Mouse (Mus musculus) heart, adult 18-20 months (tissue): ENCODE results near the gene Lnpep. TPM values are rescaled to one million over a fixed set of nuclear protein-coding genes. Genes with fewer than 3 reads are reported as not detected.
"Not testable (repeated sequence)": the region's sequence is repeated elsewhere in the genome, so short reads cannot be mapped to it uniquely, and the experiment has no call there.

Source experiments
- DNase-seq, 2 experiments: peaks; one replicate each; pipeline ENCODE4 v3.0.0; 2021 to 2022; ENCODE audit warnings: mixed read lengths in 1 of 2
- total RNA-seq, 2 experiments: library from RNA; stranded (reverse); gene quantifications; 2 replicates each; pipeline ENCODE4 v1.2.3; 2021

Lnpep gene
- total RNA-seq, 2 experiments from 2014 or later: 154 to 167 TPM

DNA sequence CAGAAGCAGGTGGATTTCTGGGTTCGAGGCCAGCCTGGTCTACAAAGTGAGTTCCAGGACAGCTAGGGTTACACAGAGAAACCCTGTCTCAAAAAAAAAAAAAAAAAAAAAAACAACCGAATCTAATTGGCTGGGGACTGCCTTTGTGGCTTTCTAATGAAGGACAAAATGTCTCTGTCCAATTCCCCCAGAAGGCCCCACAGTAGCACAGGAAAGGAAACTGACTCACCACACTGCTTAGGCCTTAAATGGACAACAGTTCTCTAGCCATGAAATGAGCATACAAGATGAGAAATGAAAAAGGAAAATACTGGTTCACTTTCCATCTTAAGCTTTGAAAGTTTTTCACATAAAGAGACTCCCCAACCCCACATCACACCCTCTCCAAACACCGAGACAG, 15.3 kb downstream of the Lnpep start:
- DNase-seq: peak in 1 of 2 experiments; percentile 75

DNA sequence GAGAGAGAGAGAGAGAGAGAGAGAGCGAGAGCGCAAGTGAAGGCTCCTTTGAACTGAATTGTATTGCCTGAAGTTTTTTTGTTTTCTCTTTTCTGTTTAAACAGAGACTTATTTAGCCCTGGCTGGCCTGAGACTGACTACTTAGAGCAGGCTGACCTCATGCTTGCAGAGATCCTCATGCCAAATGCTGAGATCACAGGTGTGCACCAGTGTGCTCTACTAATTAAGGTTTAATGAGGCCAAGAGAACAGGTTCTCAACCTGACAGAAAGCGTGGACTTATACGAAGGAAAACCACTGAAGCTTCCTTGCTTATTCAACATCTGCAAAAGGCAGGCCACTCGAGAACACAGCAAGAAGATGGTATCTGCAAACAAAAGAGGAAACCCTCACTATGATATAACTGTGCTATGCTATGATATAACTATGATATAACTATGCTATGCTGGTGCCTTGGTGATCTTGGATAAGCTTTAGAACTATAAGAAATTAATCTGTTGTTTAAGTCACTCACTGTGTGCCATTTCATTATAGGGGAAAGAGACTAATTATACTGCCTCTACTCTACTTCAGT, 16.3 kb downstream of the Lnpep start:
- no peak for DNase-seq

DNA sequence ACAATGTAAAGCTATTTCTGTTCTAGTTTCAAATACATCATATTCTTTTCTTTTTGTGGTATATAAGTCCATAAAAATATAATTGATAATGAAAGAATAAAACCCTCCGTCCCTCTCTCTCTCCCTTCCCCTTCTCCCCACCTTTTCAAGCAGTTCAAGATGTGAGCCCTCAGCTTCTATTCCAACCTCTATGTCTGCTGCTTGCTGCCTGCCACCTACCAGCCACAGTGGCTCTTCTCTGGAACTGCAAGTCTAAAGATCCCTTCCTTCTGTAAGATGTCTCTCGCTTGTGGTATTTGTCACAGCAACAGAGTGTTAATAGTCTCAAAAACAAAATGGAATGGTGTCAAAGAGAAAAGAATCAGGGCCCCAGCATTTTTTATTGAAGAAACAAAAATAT, 20.3 kb downstream of the Lnpep start:
- no peak for DNase-seq

DNA sequence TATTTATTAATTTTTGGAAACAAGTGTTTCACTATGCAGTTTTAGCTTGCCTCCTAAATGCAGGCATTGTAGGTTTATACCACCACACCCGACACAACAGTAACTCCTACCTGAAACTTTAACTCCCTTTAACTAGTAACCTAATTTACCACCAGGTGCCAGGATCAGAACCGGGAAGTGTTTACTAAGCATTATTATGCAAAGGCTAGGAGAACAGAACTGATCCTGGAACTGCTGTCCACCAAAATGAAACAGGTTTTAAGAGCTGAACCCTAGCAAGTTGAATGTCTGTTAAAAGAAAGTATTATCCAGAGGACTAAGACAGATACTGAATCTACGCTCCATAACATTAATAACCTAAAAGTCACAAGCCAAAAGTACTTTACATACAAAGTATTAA, 21.2 kb downstream of the Lnpep start:
- no peak for DNase-seq

DNA sequence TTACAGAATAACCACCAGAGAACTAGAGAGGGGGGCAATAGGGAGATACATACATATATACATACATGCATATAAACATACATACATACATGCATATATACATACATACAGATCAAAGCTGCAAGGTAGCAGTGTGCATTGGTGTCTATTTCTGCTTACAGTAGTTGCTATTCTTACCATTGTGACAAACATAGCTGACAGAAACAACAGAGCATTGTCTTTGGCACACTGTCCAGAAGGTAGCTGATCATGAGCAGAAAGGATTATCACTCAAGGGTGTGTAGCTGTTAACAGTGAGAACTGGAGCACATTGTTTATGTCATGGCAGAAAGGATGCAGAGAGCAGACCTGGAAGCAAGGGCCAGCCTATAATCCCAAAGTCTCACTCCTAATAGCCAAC, 22.1 kb downstream of the Lnpep start:
- peak in 1 of 2 experiments; percentile 54 for DNase-seq

DNA sequence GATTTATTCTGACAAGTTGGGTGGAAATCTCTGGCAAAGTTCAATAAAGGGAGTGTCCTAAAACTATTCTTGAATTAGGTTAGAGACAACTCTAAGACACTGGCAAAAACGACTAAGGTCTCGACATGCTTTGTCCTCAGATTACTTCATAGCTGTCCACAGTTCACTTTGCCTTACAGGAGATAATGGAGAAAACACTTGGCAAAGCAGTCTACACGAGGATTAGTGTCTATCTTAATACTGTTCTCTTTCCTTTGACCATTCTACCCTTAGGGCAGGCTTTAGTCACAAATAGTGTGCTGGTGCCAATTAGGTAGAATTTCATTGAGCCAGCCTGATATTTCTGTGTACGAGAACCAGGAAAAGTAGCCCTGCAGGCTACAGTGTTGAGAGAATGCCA, 22.5 kb downstream of the Lnpep start:
- no peak for DNase-seq

DNA sequence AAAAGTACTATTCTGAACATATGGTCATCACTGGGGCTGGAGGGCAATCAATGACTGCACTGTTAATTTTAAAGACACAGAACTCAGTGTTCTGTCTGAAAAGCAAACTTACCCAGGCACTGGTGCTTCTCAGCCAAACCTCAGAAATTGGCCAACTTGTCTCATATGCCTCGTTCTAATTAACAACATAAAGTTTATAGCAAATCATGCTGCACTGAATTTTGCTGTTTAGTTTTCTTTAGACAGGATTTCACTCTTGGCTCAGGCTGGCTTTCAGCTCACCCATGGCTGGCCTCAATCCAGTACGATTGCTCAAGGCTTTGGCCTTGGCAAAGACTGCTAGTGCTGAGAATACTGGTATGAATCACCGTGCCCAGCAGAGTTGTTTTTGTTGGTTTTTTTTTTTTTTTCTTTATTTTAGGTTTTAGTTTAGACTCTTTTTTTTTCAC, 24.0 kb downstream of the Lnpep start:
- DNase-seq: peak; percentile 93 to 95

DNA sequence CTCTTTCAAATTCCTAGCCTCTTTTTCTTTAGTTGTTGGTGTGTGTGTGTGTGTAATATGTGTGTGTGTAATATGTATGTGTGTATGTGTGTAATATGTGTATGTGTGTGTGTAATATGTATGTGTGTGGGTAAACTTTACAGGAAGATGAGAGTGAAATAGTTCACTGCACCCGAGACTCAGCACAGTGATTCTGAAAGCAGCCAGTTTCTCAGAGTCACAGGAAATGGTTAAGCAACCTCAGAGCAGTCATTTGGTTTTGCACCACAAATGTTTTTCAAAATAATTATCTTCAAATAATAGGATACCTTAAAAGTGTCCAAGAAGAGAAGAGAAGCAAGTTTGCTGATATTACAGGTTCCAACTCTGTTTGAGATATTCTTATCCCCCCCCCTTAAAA, 24.8 kb downstream of the Lnpep start:
- no peak for DNase-seq

DNA sequence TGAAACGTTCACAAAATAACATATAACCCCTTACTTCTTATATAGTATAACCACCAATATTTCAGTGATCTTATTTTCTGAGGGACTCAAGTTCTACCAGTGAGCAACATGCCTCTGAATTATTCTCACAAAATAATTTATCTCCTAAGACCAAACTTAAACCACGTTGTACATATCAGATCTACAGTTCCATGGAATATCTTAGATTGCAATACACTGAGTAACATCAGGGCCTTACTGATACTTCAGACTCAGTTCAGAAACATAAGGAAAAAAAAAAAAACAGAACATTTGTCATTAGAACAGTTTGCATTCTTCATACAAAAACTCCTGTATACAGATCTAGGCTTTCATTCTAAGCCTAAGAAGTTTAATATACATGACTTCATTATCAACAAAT, 26.5 kb downstream of the Lnpep start:
- no peak for DNase-seq

DNA sequence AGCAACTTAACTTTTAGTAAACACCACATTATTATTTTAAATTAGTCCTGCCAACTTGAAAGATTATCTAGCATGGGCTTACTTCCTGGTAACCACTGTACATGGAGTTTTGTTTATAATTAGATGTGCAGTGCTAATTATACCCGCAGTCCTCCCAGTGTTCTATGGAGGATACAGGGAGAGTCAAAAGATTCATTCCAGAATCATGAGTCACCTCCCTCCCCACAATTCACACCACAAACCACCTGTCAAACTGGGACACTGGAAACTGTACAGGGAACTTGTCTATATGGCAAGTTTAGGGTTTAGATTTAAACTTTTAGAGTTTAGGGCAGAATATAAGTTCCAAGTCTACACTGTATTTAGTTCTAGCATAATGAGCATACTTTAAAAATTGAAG, 31.9 kb downstream of the Lnpep start:
- peak in 1 of 2 experiments; percentile 73 for DNase-seq

DNA sequence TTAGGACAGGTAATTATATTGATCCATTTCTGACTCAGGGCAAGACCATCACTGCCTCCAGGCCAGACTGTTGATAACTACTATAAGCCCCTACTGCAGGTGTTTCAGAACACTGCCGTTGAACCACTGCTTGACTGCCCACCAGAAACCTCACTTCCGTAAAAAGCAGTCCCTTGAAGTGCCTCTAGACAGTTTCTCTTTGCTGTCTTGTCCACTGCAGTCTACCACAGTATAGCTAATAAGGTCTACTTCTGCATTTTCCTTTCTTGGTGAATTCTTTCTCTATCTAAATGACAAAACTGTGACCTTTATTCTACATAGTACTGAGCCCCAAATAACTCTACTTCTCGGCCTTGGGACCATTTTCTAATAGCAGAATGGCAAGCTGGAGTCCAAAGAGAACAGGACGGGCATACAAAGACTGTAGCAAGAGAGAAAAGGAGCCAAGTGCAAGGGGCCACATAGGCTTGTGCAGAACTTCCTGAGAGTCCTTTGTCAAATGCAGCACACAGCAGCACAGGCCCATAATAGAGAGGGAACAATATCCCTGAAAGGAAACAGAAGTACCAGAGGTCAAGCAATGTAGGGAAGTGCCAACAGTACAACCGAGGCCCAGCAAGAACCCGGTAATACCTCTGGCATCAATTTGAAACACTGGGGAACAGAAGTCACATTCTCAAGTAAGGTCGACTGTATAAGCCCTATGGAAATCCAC, 37.4 kb downstream of the Lnpep start:
- DNase-seq: no peak

DNA sequence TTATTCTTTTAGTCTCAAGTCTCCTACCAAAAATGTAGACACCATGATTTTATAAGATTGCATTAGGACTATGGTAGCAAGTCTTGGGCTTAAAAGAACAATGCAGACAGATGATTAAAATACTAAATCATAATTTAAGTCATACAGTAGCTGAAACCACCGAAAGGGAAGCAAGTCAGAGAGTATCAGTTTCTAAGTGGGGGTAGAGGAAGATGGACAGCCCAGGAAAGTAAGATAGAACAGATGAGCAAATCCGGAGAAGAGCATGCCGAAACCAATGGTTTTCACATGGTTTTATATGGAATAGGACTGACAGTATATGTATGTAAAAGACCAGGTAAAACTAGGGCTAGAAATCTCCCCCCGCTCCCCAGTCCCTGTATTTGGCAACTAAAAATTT, 39.7 kb downstream of the Lnpep start:
- no peak for DNase-seq

DNA sequence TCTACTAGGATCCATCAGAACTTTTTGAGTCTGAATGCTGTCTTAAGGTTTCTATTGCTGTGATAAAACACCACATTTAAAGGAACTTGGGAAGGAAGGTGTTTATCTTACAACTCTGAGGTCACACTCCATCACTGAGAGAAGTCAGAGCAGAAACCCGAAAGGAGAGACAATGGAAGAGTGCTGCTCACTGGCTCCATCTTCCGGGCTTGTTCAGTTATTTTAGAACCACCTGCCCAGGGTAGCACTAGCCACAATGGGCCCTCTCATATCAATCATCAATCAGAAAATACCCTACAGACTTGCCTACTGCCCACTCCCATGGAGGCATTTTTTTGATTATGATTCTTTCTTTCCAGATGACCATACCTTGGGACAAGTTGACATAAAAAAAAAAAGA, 41.0 kb downstream of the Lnpep start:
- DNase-seq: no peak

DNA sequence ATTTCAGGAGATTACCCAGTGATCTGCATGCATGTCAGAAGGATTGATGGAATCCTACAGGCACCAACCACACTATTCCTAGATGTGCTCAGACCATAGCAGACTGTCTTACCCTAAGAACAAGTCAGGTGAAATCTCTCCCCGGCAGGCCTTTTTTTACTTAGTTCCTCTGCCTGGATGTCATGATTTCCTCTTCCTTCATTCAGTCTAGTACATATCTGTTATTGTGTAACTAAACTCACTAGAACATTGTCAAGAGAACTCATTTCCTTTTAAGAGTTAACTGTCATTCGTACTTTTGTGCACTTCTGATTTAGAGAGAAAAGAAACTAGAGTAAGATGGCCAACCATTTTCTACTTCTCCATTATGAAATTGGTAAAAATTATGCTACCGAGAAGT, 43.6 kb downstream of the Lnpep start:
- DNase-seq: no peak

DNA sequence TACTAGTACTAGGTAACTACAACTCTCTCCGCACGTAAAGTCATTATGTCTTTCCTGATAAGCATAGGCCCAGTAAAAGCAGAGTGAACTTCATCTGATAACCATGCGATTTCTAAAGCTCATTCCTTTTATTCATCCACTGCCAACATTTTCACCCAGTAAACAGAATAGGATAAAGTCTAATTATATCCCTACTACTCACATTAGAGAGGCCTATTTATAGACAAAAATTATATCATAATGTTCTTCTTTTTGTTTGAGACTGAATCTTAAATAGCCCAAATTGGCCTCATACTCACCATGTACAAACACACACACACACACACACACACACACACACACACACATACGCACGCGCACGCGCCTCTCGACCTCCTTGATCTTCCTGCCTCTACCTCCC, 48.5 kb downstream of the Lnpep start:
- DNase-seq: no peak

DNA sequence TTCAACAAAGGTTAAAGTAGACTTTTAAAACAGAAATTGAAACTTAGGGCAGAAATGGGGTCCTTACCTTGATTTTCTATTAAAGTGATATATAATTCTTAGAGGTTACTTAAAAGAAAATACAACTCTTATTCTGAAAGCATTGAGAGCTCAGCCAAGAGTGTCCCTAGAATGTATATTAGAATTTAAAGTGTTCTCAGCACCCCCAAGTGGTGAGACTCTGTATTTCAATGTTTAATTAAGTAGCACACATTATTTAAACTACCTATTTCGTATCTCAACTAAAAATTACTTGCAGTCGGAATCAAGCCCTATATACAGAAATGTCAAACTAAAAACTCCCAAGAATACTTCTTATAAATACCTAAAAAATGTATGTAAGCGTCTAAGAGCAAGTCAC, 57.8 kb downstream of the Lnpep start:
- peak in 1 of 2 experiments; percentile 66 for DNase-seq

DNA sequence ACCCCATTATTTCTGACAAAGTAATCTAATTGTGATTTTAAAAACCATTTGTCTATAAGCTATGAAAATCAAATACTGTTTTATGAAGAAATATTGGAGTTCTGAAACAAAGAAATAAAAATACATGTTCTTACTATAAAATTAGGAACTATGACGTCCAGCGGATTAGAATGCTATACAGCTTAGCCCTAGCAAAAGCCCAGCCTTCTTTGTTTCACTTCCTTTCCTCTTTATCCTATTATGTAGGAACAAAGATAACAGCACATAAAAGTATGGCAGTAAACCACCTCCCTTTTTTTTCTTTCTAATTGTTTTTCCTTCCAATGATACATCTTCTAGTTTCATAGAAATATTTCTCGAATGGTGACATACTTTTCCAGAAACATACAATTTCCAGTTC, 75.9 kb downstream of the Lnpep start:
- no peak for DNase-seq

DNA sequence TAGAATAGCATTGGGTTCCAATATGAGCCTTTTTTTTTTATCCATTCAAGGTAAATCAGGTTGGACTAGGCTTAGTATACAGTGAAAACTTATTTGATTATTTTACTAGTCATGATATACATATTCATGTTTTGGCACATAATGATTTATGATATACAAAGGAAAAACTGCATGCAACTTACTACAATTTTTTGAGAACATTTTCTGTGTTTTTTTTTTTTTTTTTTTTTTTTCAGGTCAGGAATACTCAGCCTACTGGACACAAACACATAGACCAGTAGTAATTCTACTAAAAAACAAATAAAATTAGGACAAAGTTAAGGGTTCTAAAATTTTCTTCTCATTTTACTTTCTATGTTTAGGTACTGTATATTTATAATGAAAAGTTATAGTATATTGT, 93.5 kb downstream of the Lnpep start:
- DNase-seq: no peak

DNA sequence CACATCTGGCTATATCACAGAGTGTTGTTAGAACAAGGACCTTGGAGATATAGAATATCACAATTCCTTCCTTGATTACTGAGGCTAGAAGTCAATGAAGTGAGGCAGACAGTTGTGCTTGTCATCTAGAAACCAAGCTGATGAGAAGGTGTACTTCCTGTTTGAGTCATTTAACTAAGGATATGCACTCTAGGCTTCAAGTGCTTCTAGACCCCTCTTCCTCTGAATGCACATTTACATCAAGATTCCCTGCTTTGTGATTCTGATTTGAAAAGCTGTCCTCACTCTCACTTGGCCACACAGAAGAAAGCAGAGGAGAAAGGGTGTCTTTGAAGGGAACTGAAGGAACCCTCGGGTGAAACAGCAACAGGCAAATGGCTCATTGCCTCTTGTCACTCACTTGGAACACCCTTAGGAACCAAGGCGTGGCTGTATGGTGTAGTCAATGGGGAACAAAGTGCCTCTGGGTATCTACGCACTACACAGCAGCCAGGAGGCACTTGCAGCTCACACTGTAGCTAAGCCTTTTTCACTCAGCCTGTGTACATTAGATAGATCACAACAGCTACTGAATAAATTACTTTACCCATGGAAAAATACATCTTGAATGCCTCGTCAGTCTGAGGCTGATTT, 108.3 kb downstream of the Lnpep start:
- no peak for DNase-seq

DNA sequence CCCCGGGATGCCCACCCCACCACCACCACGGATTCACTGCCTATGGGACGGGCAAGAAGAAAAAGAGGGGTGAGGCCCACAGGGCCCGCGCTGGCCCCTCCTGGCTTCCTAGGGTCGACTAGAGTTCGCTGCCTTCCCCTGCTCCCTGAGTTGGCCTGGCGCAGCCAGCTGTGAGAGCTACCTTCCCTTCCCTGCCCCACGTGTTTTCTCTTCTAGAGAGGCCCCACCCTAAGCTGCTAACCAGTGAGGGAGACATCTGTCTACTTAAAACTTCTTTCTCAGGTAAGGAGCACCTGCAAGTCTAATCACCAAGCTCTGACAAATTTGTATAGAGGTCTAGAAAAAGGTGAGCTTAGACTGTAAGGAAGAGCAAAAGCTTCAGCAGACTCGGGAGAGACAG, 118.2 kb downstream of the Lnpep start:
- no peak for DNase-seq

DNA sequence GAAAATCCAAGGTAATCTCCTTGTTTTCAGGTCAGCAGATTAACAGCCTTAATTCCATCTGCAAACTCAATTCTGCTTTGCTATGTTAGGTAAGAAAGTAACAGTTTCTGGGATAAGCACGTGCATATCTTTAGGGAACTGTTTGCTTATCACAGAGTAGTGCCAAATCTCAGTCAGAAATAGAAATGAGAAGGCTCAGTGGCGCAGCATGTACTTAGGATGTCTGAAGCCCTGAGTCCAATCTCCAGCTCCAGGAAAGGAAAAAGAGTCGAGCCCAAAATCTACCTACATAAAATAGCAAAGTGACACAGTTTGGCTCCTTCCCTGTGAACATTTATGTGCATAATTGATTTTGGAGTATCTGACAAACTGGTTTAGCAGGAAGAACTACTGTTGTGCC, 125.6 kb downstream of the Lnpep start:
- DNase-seq: no peak

DNA sequence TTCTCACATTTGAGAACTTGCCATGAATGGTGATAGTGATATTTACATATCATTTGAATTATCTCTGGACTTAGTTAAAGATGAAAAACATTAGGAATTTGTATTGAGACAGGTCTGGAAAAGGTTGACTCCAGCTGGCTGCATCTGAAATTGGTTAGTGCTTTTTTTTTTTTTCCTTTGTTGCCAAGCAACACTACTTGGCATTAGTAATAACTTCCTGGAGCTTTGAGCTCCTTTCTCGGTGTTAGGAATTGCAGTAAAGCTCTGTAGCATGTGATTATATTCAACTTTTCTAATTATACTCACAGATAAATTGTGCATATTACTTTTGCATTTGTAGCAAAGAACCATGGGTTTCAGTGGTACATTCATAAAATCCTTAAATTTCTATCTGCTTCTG, 126.0 kb downstream of the Lnpep start:
- no peak for DNase-seq

DNA sequence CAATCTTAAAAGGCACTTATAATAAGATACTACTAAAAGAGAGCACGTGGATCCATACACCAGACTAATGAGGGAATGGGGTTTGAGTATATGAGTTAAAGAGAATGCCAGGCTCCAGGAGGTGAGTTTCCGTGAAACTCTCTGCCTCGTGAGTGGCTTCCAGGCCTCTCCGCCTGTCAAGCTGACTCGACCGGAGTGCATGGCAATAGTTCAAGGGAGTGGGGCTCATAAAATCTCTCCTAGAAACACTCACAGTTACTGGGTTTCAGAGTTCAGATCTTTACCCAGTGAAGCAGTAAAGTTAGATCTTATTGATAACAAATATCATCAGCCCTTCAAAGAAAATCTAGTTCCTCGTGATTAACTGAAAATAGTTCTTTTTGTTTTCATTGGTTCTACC, 128.1 kb downstream of the Lnpep start:
- DNase-seq: no peak

DNA sequence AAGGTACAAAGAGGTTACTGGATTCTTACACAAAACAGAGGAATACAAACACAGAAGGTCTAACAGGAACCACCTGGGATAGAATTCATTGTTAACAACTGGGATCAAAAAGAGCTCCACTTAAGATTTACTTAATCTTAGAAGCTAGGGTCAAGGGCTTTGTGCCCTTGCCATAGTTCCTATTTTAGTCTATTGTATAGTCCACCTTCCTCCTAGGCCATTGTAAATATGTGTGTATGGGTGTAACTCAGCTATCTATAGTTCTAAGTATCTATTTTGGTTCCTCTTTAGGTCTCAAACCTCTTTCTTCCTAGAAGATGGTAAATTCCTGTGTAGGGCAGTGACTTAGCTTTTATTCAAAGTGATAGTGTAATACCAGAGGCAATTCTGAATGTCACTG, 128.6 kb downstream of the Lnpep start:
- DNase-seq: not testable (repeated sequence)
